Mouse (Mus musculus): ENCODE measurements around the gene Trim5. TPM values are rescaled to one million over a fixed set of nuclear protein-coding genes. Genes with fewer than 3 reads are reported as not detected.

Trim5 gene
- polyA plus RNA-seq, 1 experiment, result 0.40 TPM

DNA sequence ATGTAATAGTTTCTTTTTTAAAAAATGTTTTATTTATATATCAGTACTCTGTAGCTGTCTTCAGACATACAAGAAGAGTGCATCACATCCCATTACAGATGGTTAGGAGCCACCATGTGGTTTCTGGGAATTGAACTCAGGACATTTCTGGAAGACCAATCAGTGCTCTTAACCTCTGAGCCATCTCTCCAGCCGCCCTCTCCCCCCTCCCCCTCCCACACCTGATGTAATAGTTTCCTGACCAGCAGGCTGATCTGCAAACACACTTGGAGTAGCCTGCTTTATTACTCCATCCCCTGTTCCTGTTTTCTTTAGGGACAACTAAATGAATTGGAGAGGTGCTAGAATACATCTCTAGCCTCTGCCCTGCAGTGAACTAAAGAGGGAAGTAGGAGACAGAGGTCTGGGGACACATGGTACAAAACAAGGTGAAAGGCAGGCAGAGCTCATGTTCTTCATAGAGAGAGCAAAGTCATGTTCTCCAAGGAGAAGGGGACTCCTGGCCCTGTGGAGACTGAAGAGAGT, 71.8 kb downstream of the Trim5 start:
- no peak for DNase-seq (ENCODE audit: low read depth, low spot score)
- WGBS, result 37% methylated on average over 1 of the region's 1 CpGs

Other genes with a start within 250 kb of the Trim5 start
- not detected in 2 replicates for gene Olfr642, start 235.4 kb downstream of the Trim5 start, polyA plus RNA-seq (2012; rRNA removed)
- not detected in 2 replicates for gene 4930516K23Rik, start 226.6 kb downstream of the Trim5 start, polyA plus RNA-seq (2012; rRNA removed)
- gene Olfr644, start 216.2 kb downstream of the Trim5 start, polyA plus RNA-seq (2012; rRNA removed), result not detected in 2 replicates
- gene Olfr645, start 202.6 kb downstream of the Trim5 start, polyA plus RNA-seq (2012; rRNA removed), result not detected in 2 replicates
- not detected in 2 replicates for gene Olfr646, start 183.2 kb downstream of the Trim5 start, polyA plus RNA-seq (2012; rRNA removed)
- not detected in 2 replicates for gene Ubqln5, start 158.3 kb downstream of the Trim5 start, polyA plus RNA-seq (2012; rRNA removed)
- gene Olfr643, start 150.7 kb downstream of the Trim5 start, polyA plus RNA-seq (2012; rRNA removed), result not detected in 2 replicates
- not detected in 2 replicates for gene Ubqln3, start 144.8 kb downstream of the Trim5 start, polyA plus RNA-seq (2012; rRNA removed)
- not detected in 2 replicates for gene Ubqlnl, start 137.5 kb downstream of the Trim5 start, polyA plus RNA-seq (2012; rRNA removed)
- gene Olfm5, start 123.3 kb downstream of the Trim5 start, polyA plus RNA-seq (2012; rRNA removed), result not detected in 2 replicates
- gene Olfr648, start 104.7 kb downstream of the Trim5 start, polyA plus RNA-seq (2012; rRNA removed), result 0.02 TPM in 1 of 2 replicates, not detected in the other
- gene Olfr649, start 92.1 kb downstream of the Trim5 start, polyA plus RNA-seq (2012; rRNA removed), result not detected in 2 replicates
- gene Trim6, start 69.3 kb downstream of the Trim5 start, polyA plus RNA-seq (2012; rRNA removed), result 0.79 and 1.1 TPM in 2 replicates
- gene Trim34a, start 43.6 kb downstream of the Trim5 start, polyA plus RNA-seq (2012; rRNA removed), result 3.8 and 5.5 TPM in 2 replicates
- gene Trim12a, start 27.4 kb upstream of the Trim5 start, polyA plus RNA-seq (2012; rRNA removed), result 5.3 and 8.3 TPM in 2 replicates
- gene Trim34b, start 41.4 kb upstream of the Trim5 start, polyA plus RNA-seq (2012; rRNA removed), result 2.5 and 3.6 TPM in 2 replicates
- gene Trim12c, start 65.3 kb upstream of the Trim5 start, polyA plus RNA-seq (2012; rRNA removed), result 4.2 and 5.8 TPM in 2 replicates
- gene Trim30b, start 81.8 kb upstream of the Trim5 start, polyA plus RNA-seq (2012; rRNA removed), result 0.12 and 0.17 TPM in 2 replicates
- not detected in 2 replicates for gene Trim30c, start 112.7 kb upstream of the Trim5 start, polyA plus RNA-seq (2012; rRNA removed)
- 2.2 and 3.3 TPM in 2 replicates for gene Trim30a, start 177.1 kb upstream of the Trim5 start, polyA plus RNA-seq (2012; rRNA removed)
- gene Trim30d, start 219.8 kb upstream of the Trim5 start, polyA plus RNA-seq (2012; rRNA removed), result 4.5 and 12.5 TPM in 2 replicates